Mouse (Mus musculus): Measurements from ENCODE around the gene Ces2f. TPM values are rescaled to one million over a fixed set of nuclear protein-coding genes. Genes with fewer than 3 reads are reported as not detected.

The Ces2f gene
- polyA plus RNA-seq (2012), result not detected in 2 replicates

DNA sequence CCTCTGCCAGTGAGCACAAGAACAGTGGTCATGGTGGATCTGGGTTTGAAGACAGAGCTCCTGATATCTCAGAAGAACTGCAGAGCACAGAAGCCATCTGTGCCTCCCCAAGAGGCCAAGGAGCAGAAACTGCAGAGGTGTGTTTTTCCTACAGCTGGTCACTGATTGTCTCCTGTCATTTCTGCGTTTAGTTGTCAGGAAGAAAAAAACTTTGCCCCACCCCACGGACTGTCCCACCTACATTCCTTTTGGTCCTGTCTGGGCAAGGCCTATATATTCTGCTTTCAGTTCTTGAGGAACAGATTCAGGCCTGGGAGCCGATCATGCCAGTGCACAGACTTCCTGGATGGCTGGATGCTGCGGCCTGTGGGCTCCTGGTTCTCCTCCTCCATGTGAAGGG lies at the start of gene Ces2f:
Gene Ces2f, plus strand, starts transcription at position 301 of the 400 bp plus-strand sequence.

DNA sequence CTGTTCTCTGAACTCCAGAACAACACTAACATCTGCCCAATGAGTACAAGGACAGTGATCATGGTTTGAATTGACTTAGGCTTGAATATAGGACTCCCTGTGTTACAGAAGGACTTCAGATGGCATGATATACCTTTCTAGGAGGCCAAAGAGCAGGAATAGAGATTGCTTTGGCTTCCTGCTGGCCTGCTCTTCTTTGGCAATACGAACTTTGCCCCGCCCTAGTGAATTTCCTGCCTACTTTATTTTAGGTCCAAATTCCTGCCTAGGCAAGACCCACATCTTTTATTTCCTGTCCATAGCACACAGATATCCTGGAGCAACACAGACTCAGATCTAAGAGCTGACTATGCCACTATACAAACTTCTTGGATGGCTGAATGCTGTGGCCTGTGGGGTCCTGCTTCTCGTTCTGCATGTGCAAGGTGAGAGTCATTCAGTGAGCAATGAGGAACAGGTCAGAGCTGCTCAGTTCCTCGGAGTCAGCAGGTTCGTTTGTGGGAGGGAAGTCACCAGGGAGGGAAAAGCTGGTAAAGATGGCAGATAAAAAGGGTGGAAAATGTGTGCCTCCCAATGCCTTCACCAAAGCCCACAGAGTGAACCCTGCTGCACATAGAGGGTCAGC lies 21.1 kb upstream of the Ces2f start, which contains the start of gene Ces2e:
Gene Ces2e, plus strand, starts transcription at position 289 of the 625 bp plus-strand sequence.

DNA sequence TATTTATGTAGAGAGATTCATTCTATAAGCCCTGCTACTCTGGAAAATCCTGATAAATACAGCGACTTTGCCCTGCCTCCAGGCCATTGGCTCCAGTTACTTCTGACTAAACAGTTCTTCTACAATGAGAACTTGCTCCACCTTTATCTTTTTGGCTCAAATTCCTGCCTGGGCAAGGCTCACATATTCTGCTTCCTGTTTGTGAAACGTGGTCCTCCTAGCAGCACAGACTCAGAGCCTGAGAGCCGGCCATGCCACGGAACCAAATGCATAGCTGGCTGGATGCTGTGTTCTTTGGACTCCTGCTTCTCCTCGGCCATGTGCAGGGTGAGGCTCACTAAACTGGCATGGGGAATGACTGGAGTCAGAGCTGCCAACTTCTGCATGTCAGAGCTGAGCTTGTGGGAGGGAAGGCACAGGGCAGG lies 14.4 kb downstream of the Ces2f start, which contains the start of gene Ces2g:
Gene Ces2g, plus strand, starts transcription at position 182 of the 425 bp plus-strand sequence.

DNA sequence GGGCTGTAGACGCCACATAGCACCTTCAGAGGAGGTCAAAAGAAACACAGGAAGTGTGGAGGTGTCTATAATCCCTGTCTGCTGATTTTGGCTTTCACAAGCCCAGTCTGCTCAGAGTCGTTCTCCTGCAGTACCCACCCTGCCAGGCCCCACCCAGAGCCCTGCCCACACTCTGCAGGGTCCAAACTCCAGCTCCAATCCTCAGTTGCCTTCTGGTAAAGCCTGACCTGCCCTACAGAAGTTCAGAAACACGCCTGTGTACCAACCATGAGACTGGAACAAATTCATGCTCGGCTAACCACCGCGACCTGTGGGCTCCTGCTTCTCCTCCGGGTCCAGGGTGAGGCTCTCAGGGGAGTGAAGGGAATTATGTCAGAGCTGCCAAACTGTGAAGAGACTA lies 53.4 kb downstream of the Ces2f start, which contains the start of gene Ces2h:
Gene Ces2h, plus strand, starts transcription at position 268 of the 400 bp plus-strand sequence.

Other genes with a start within 250 kb of the Ces2f start
- not detected in 2 replicates for gene Ces2a, start 213.4 kb upstream of the Ces2f start, polyA plus RNA-seq (2012)
- gene Ces2b, start 115.8 kb upstream of the Ces2f start, polyA plus RNA-seq (2012), result not detected in 2 replicates
- 0.04 TPM in 1 of 2 replicates, not detected in the other for gene Ces2c, start 100.3 kb upstream of the Ces2f start, polyA plus RNA-seq (2012)
- gene Ces2e, start 21.1 kb upstream of the Ces2f start, polyA plus RNA-seq (2012), result not detected in 2 replicates
- 9.4 and 10.8 TPM in 2 replicates for gene Ces2g, start 14.4 kb downstream of the Ces2f start, polyA plus RNA-seq (2012)
- not detected in 2 replicates for gene Ces2h, start 53.5 kb downstream of the Ces2f start, polyA plus RNA-seq (2012)
- not detected in 2 replicates for gene Ces3a, start 101.2 kb downstream of the Ces2f start, polyA plus RNA-seq (2012)
- not detected in 2 replicates for gene Ces3b, start 136.4 kb downstream of the Ces2f start, polyA plus RNA-seq (2012)
- not detected in 2 replicates for gene Ces4a, start 184.4 kb downstream of the Ces2f start, polyA plus RNA-seq (2012)
- 37.9 and 39.6 TPM in 2 replicates for gene Cbfb, start 223.3 kb downstream of the Ces2f start, polyA plus RNA-seq (2012)